9 mouse cellular contexts compared by ENCODE assay signal in the genomic region with DNA sequence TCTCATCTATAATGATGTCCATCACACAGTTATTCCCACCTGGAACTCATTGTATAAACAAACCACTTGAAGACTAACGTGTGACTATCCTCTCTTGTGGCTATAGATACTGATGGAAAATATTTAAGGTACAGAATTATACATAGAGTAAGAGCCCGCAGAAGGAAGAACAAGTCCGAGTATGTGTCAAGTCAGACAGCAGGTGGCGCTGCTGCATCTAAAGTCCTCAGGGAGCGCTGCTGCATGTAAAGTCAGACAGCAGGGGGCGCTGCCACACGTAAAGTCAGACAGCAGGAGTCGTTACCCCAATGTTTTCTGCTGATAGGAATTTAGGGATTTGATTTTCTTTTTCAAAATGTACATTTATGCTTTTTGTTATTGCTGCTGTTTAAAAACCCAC. TPM values are rescaled to one million over a fixed set of nuclear protein-coding genes. Genes with fewer than 3 reads are reported as not detected.
A peak's percentile ranks its signal among the peaks of the same experiment; 100 is the strongest.
DNase-seq lines count a peak whose midpoint lies in the region; ATAC-seq and TF ChIP-seq lines count a peak whose summit lies in the region.
"Had no signal": no experiment of that assay in that cellular context is flagged by ENCODE, and none has a peak within 500 bp of the region (broad histone marks: within the 10 kb centered on the region; RNA-seq: fewer than 3 reads in every experiment).

No protein-coding gene starts in this region.

- TF ChIP-seq CTCF in Patski (IDR thresholded peaks at IDR 0.05), result peak; percentile 99

- CTCF ChIA-PET in Patski (lab: Charles Lee), result no interaction called here

- H3K36me3 ChIP-seq in limb, embryonic 13.5 days, result no peaks in the 10 kb centered on the region

- 10% methylated on average over 8 of the region's 8 CpGs for WGBS in limb, embryonic 13.5 days

- in situ Hi-C loops in Patski (cut with MboI; ENCODE audit: low pct_unique_long_range_greater_than_20kb), result no loop called here

- no peak for ATAC-seq in Patski
- 0 out of 2 replicates have a peak, but pooled peaks have one; percentile 36 for ATAC-seq in limb, embryonic 13.5 days (ENCODE audit: low FRiP score, low read depth)
- ATAC-seq in neutrophil, adult 5-6 weeks (ENCODE audit: extremely low read depth, insufficient number of reproducible peaks, low FRiP score, poor library complexity, severe bottlenecking), result peak; percentile 87

- H3K9ac ChIP-seq in limb, embryonic 13.5 days, result no peak overlapping the region

- H3K4me1 ChIP-seq in limb, embryonic 13.5 days, result no peaks in the 10 kb centered on the region

- POLR2A ChIA-PET in Patski (lab: Charles Lee), result no interaction called here

- peaks cover 65% of the 10 kb centered on the region for H3K27me3 ChIP-seq in Patski
- H3K27me3 ChIP-seq in limb, embryonic 13.5 days, result no peaks in the 10 kb centered on the region

- H3K27ac ChIP-seq in limb, embryonic 13.5 days, result no peak overlapping the region

- H3K4me3 ChIP-seq in limb, embryonic 13.5 days, result no peak overlapping the region

- no peak overlapping the region for H3K4me2 ChIP-seq in limb, embryonic 13.5 days (replicated peaks)

- DNase-seq in 3134 (ENCODE audit: extremely low read depth, insufficient read length, low spot score), result peak; percentile 51
- peak; percentile 37 for DNase-seq in Patski (ENCODE audit: low read depth, low spot score)
- peak; percentile 91 to 96 for DNase-seq in cerebellum, postnatal 14 days
- DNase-seq in frontal cortex, postnatal 25 days (ENCODE audit: low spot score in 2 of 2), result peak; percentile 86 to 87
- peak; percentile 61 to 85 for DNase-seq in kidney, adult 8-10 months
- DNase-seq in testis, postnatal 14 days (ENCODE audit: low spot score), result peak; percentile 86

- no peaks in the 10 kb centered on the region for H3K9me3 ChIP-seq in limb, embryonic 13.5 days

RNA-seq across cellular contexts. Expression of gene Opalin, which starts 5.4 kb away (rescaled TPM):
- polyA plus RNA-seq in Patski (2021), result not detected
- not detected in 2 replicates for polyA plus RNA-seq in limb, embryonic 13.5 days (2015; fragmentation: Nextera tagmentation; extraction: Ambion mirVana)
- not detected in 2 replicates for total RNA-seq in neutrophil, adult 5-6 weeks (2017)
- polyA plus RNA-seq: gonadal fat pad, adult 2 months had no signal

RNA-seq across cellular contexts. Expression of gene Dntt, which starts 42.4 kb away (rescaled TPM):
- polyA plus RNA-seq in Patski (2021), result 0.03 TPM
- polyA plus RNA-seq in limb, embryonic 13.5 days (2015; fragmentation: Nextera tagmentation; extraction: Ambion mirVana), result not detected in 2 replicates
- 1.1 TPM in 1 of 2 replicates, not detected in the other for total RNA-seq in neutrophil, adult 5-6 weeks (2017)

Comparison
In these comparisons a context has a peak if more than half of its experiments do, and no peak if none do; other contexts are left out.
1. DNase-seq: peak in every context shown above with its lines; median percentile 94 in cerebellum, postnatal 14 days; 86 in frontal cortex, postnatal 25 days; 86 in testis, postnatal 14 days; 73 in kidney, adult 8-10 months; 51 in 3134; 37 in Patski.